Mouse (Mus musculus) frontal cortex, postnatal 10 days (tissue): Measurements from ENCODE around the gene Palm2.
"Not testable (repeated sequence)": the region's sequence is repeated elsewhere in the genome, so short reads cannot be mapped to it uniquely, and the experiment has no call there.

Source experiments
- DNase-seq, 2 experiments: peaks; one replicate each; pipeline ENCODE4 v3.0.0; 2022; ENCODE audit warnings: low spot score in 2 of 2, mixed read lengths in 1 of 2

Gene Palm2

GRCm38 (mm10) chr4:57433941-57434704 is at the start of gene Palm2:
Palm2 (plus strand) TSS chr4:57434247.
- peak; percentile 66 to 75 for DNase-seq

- no peak for DNase-seq
These were observed 49.7 kb upstream of the Palm2 start for GRCm38 (mm10) chr4:57384355-57384754.

GRCm38 (mm10) chr4:57391103-57391502 is 42.9 kb upstream of the Palm2 start:
- DNase-seq, result no peak

GRCm38 (mm10) chr4:57396414-57396813 is 37.6 kb upstream of the Palm2 start:
- no peak for DNase-seq

- DNase-seq, result not testable (repeated sequence)
These were observed 21.7 kb upstream of the Palm2 start for GRCm38 (mm10) chr4:57412385-57412784.

GRCm38 (mm10) chr4:57413016-57413415 is 21.0 kb upstream of the Palm2 start:
- no peak for DNase-seq

- DNase-seq, result not testable (repeated sequence)
These were observed 20.4 kb upstream of the Palm2 start for GRCm38 (mm10) chr4:57413670-57414069.

- DNase-seq, result no peak
These were observed 10.0 kb upstream of the Palm2 start for GRCm38 (mm10) chr4:57424011-57424410.

- DNase-seq, result no peak
These were observed 5.7 kb upstream of the Palm2 start for GRCm38 (mm10) chr4:57428317-57428716.

- DNase-seq, result peak in 1 of 2 experiments; percentile 16
These were observed 786 bp downstream of the Palm2 start for GRCm38 (mm10) chr4:57434705-57435360.

GRCm38 (mm10) chr4:57436286-57436685 is 2.2 kb downstream of the Palm2 start:
- no peak for DNase-seq

GRCm38 (mm10) chr4:57446082-57446481 is 12.0 kb downstream of the Palm2 start:
- DNase-seq, result no peak

GRCm38 (mm10) chr4:57446854-57447444 is 12.9 kb downstream of the Palm2 start:
- no peak for DNase-seq

GRCm38 (mm10) chr4:57451896-57452295 is 17.8 kb downstream of the Palm2 start:
- DNase-seq, result peak in 1 of 2 experiments; percentile 27

- DNase-seq, result no peak
These were observed 18.6 kb downstream of the Palm2 start for GRCm38 (mm10) chr4:57452661-57453060.

- no peak for DNase-seq
These were observed 28.3 kb downstream of the Palm2 start for GRCm38 (mm10) chr4:57462378-57462777.

- DNase-seq, result no peak
These were observed 48.4 kb downstream of the Palm2 start for GRCm38 (mm10) chr4:57482435-57482834.

GRCm38 (mm10) chr4:57486392-57486791 is 52.3 kb downstream of the Palm2 start:
- DNase-seq, result no peak

GRCm38 (mm10) chr4:57489887-57490286 is 55.8 kb downstream of the Palm2 start:
- no peak for DNase-seq

GRCm38 (mm10) chr4:57504792-57505191 is 70.7 kb downstream of the Palm2 start:
- no peak for DNase-seq

GRCm38 (mm10) chr4:57510576-57510975 is 76.5 kb downstream of the Palm2 start:
- no peak for DNase-seq

GRCm38 (mm10) chr4:57511734-57512133 is 77.7 kb downstream of the Palm2 start:
- no peak for DNase-seq
